Mouse (Mus musculus) MEL (cell line): ENCODE results near the gene Gm21988. TPM values are rescaled to one million over a fixed set of nuclear protein-coding genes. Genes with fewer than 3 reads are reported as not detected.

Experiments
- DNase-seq: peaks from one replicate; pipeline ENCODE4 v3.0.0; 2011; ENCODE audit warnings: low read depth, low spot score
- H3K27ac ChIP-seq: 2 replicates; pipeline ENCODE4 v1.5.1; 2012; ENCODE audit warnings: low read depth, mild to moderate bottlenecking, control low read depth, low read length, moderate library complexity; ENCODE audit not compliant: control insufficient read depth
- H3K27me3 ChIP-seq, 2 experiments: fragments of 150-350 bp in 1 of 2; sonication (generic) in 1 of 2; 2 replicates each; pipeline ENCODE4 v1.6.1; 2012; ENCODE audit warnings: low read length in 2 of 2, mild to moderate bottlenecking in 2 of 2, improper control_type of control experiment in 1 of 2, moderate library complexity in 1 of 2; ENCODE audit not compliant: insufficient read depth in 2 of 2, control insufficient read depth in 1 of 2
- H3K36me3 ChIP-seq, 2 experiments: 2 replicates each; pipeline ENCODE4 v1.6.1; 2012 to 2014; ENCODE audit warnings: low read length in 2 of 2, improper control_type of control experiment in 1 of 2, inconsistent platforms in 1 of 2, mild to moderate bottlenecking in 1 of 2; ENCODE audit not compliant: insufficient read depth in 2 of 2, control insufficient read depth in 1 of 2
- H3K4me1 ChIP-seq, 2 experiments: fragments of 150-350 bp in 1 of 2; sonication (generic) in 1 of 2; 2 replicates each; pipeline ENCODE4 v1.6.1; 2012; ENCODE audit warnings: low read length in 2 of 2, improper control_type of control experiment in 1 of 2, mild to moderate bottlenecking in 1 of 2; ENCODE audit not compliant: insufficient read depth in 2 of 2, control insufficient read depth in 1 of 2
- H3K4me3 ChIP-seq, 2 experiments: fragments of 150-350 bp in 1 of 2; sonication (generic) in 1 of 2; 2 replicates each; pipeline ENCODE4 v1.5.1; 2012; ENCODE audit warnings: low read depth in 2 of 2, low read length in 2 of 2, mild to moderate bottlenecking in 2 of 2, moderate library complexity in 2 of 2, control low read depth in 1 of 2, improper control_type of control experiment in 1 of 2; ENCODE audit not compliant: control insufficient read depth in 1 of 2, insufficient read depth in 1 of 2
- H3K79me2 ChIP-seq: 2 replicates; pipeline ENCODE4 v1.6.1; 2012; ENCODE audit warnings: mild to moderate bottlenecking, low read length, moderate library complexity; ENCODE audit not compliant: control insufficient read depth, poor library complexity, insufficient read depth
- H3K9ac ChIP-seq: 2 replicates; pipeline ENCODE4 v1.6.1; 2012; ENCODE audit warnings: low read depth, mild to moderate bottlenecking, control low read depth, low read length, moderate library complexity; ENCODE audit not compliant: control insufficient read depth, poor library complexity, severe bottlenecking
- H3K9me3 ChIP-seq: fragments of 150-350 bp; sonication (generic); replicated peaks from 2 replicates; pipeline ENCODE4 v1.6.1; 2012; ENCODE audit warnings: mild to moderate bottlenecking, low read length, improper control_type of control experiment, moderate library complexity; ENCODE audit not compliant: insufficient read depth
- CHD1 ChIP-seq: IDR thresholded peaks from 2 replicates; pipeline ENCODE4 v1.6.1; 2012; ENCODE audit warnings: low read depth, mild to moderate bottlenecking, inconsistent platforms, low read length, improper control_type of control experiment
- CHD2 ChIP-seq: IDR thresholded peaks from 2 replicates; pipeline ENCODE4 v1.6.1; 2011; ENCODE audit warnings: low read length, improper control_type of control experiment
- E2F4 ChIP-seq: IDR thresholded peaks from 2 replicates; pipeline ENCODE4 v1.6.1; 2011; ENCODE audit warnings: low read depth, low read length, improper control_type of control experiment, borderline replicate concordance
- ELF1 ChIP-seq: IDR thresholded peaks from 2 replicates; pipeline ENCODE4 v1.6.1; 2014; ENCODE audit warnings: low read depth, mild to moderate bottlenecking, inconsistent platforms, low read length, improper control_type of control experiment, moderate library complexity
- ETS1 ChIP-seq: IDR thresholded peaks from 2 replicates; pipeline ENCODE4 v1.6.1; 2012; ENCODE audit warnings: low read depth, mild to moderate bottlenecking, inconsistent platforms, low read length, improper control_type of control experiment, moderate library complexity
- GABPA ChIP-seq: IDR thresholded peaks from 2 replicates; pipeline ENCODE4 v1.6.1; 2012; ENCODE audit warnings: low read depth, mild to moderate bottlenecking, inconsistent platforms, low read length, improper control_type of control experiment, moderate library complexity
- KAT2A ChIP-seq: conservative IDR thresholded peaks from 2 replicates; pipeline ENCODE4 v1.6.1; 2012; ENCODE audit warnings: low read depth, low read length, improper control_type of control experiment, inconsistent platforms
- MYB ChIP-seq: IDR thresholded peaks from 2 replicates; pipeline ENCODE4 v1.6.1; 2011; ENCODE audit warnings: mild to moderate bottlenecking, low read depth, low read length, improper control_type of control experiment
- MYC ChIP-seq: IDR thresholded peaks from 2 replicates; pipeline ENCODE4 v1.6.1; 2011; ENCODE audit warnings: low read depth, mild to moderate bottlenecking, low read length, improper control_type of control experiment, moderate library complexity
- NELFE ChIP-seq: IDR thresholded peaks from 2 replicates; pipeline ENCODE4 v1.6.1; 2011; ENCODE audit warnings: low read depth, low read length, improper control_type of control experiment
- NRF1 ChIP-seq: IDR thresholded peaks from 2 replicates; pipeline ENCODE4 v1.6.1; 2014; ENCODE audit warnings: low read depth, mild to moderate bottlenecking, inconsistent platforms, low read length, improper control_type of control experiment, moderate library complexity; ENCODE audit not compliant: poor library complexity, insufficient read depth, severe bottlenecking
- POLR2A ChIP-seq, 2 experiments: IDR thresholded peaks; 2 replicates each; pipeline ENCODE4 v1.6.1; 2011 to 2012; ENCODE audit warnings: low read length in 2 of 2, mild to moderate bottlenecking in 2 of 2, control low read depth in 1 of 2, improper control_type of control experiment in 1 of 2, low read depth in 1 of 2, moderate library complexity in 1 of 2; ENCODE audit not compliant: control insufficient read depth in 1 of 2, insufficient read depth in 1 of 2, poor library complexity in 1 of 2
- POLR2AphosphoS2 ChIP-seq: IDR thresholded peaks from 2 replicates; pipeline ENCODE4 v1.6.1; 2011; ENCODE audit warnings: low read length, improper control_type of control experiment
- POLR2AphosphoS5 ChIP-seq: IDR thresholded peaks from 2 replicates; pipeline ENCODE4 v1.6.1; 2012; ENCODE audit warnings: low read depth, borderline replicate concordance, mild to moderate bottlenecking, inconsistent platforms, low read length, moderate library complexity, mixed read lengths
- RCOR1 ChIP-seq: IDR thresholded peaks from 2 replicates; pipeline ENCODE4 v1.6.1; 2012; ENCODE audit warnings: low read depth, mild to moderate bottlenecking, inconsistent platforms, low read length, improper control_type of control experiment
- SIN3A ChIP-seq: IDR thresholded peaks from 2 replicates; pipeline ENCODE4 v1.6.1; 2012; ENCODE audit warnings: low read length, improper control_type of control experiment, inconsistent platforms
- TAL1 ChIP-seq: IDR thresholded peaks from 2 replicates; pipeline ENCODE4 v1.6.1; 2012; ENCODE audit warnings: mild to moderate bottlenecking, inconsistent platforms, low read length, moderate library complexity, mixed read lengths
- TBP ChIP-seq: IDR thresholded peaks from 2 replicates; pipeline ENCODE4 v1.8.0; 2011; ENCODE audit warnings: low read depth, low read length, improper control_type of control experiment
- TCF12 ChIP-seq: IDR thresholded peaks from 2 replicates; pipeline ENCODE4 v1.6.1; 2014; ENCODE audit warnings: low read depth, mild to moderate bottlenecking, inconsistent platforms, low read length, improper control_type of control experiment, moderate library complexity
- UBTF ChIP-seq: IDR thresholded peaks from 2 replicates; pipeline ENCODE4 v1.6.1; 2012; ENCODE audit warnings: low read depth, mild to moderate bottlenecking, inconsistent platforms, low read length, improper control_type of control experiment, moderate library complexity, borderline replicate concordance; ENCODE audit not compliant: insufficient read depth
- USF2 ChIP-seq, 2 experiments: IDR thresholded peaks; 2 replicates each; pipeline ENCODE4 v1.6.1; 2011 to 2012; ENCODE audit warnings: improper control_type of control experiment in 2 of 2, low read length in 2 of 2, borderline replicate concordance in 1 of 2, inconsistent platforms in 1 of 2, low read depth in 1 of 2, mild to moderate bottlenecking in 1 of 2; ENCODE audit not compliant: insufficient read depth in 1 of 2
- ZMIZ1 ChIP-seq: IDR thresholded peaks from 2 replicates; pipeline ENCODE4 v1.6.1; 2012; ENCODE audit warnings: low read depth, mild to moderate bottlenecking, inconsistent platforms, low read length, improper control_type of control experiment, moderate library complexity
- polyA plus RNA-seq, 2 experiments: library from polyadenylated mRNA; stranded (reverse) in 1 of 2; unstranded in 1 of 2; fragments of >175 nt in 1 of 2; fragments of >200 nt in 1 of 2; gene quantifications; 2 replicates each; pipeline versions ENCODE4 v1.2.1 to v1.2.4; 2012; ENCODE audit warnings: low replicate concordance in 2 of 2, low read depth in 1 of 2; ENCODE audit not compliant: insufficient read length in 2 of 2, insufficient read depth in 1 of 2, missing spikeins in 1 of 2
- total RNA-seq: library from RNA; depleted of rRNA; stranded (reverse); fragments of 300-350 nt; gene quantifications from 2 replicates; pipeline ENCODE4 v1.2.3, GENCODE M21; 2012

The Gm21988 gene
- total and polyA plus RNA-seq, 3 experiments: 3.7 to 4.1 TPM; not detected in 1

GRCm38 (mm10) chr11:70201691-70202090, 37.9 kb downstream of the Gm21988 start (continued):
- TF ChIP-seq NELFE (no peak; the same call in 1 of the 2 replicates), CHD2 (no peak), MYC (no peak)
- TF ChIP-seq, all 39 proteins: peak for 16

GRCm38 (mm10) chr11:70200036-70200608, 39.5 kb downstream of the Gm21988 start:
- Histone ChIP-seq H3K4me3 (no peak overlapping the region), H3K27ac (no peak overlapping the region), H3K27me3 (peaks cover 2 to 5% of the 10 kb centered on the region in 2 experiments; a peak in 3 of 4 replicates), H3K4me1 (peaks cover 3 to 6% of the 10 kb centered on the region in 2 experiments; a peak in 3 of 4 replicates), H3K79me2 (no peaks in the 10 kb centered on the region), H3K36me3 (no peaks in the 10 kb centered on the region), H3K9me3 (no peaks in the 10 kb centered on the region), H3K9ac (no peak overlapping the region)
- TF ChIP-seq GABPA (no peak), CHD1 (no peak), TAL1 (no peak), TCF12 (no peak), POLR2A (IDR thresholded peaks at IDR 0.05; ENCODE audit: control insufficient read depth in 1 of 2, insufficient read depth in 1 of 2, low read depth in 1 of 2, low read length in 2 of 2, poor library complexity in 1 of 2) (no peak), POLR2AphosphoS5 (no peak), MYB (no peak), TBP (no peak), USF2 (IDR thresholded peaks at IDR 0.05; ENCODE audit: borderline replicate concordance in 1 of 2, insufficient read depth in 1 of 2, low read depth in 1 of 2, low read length in 2 of 2) (no peak), KAT2A (no peak), SIN3A (no peak), ZMIZ1 (no peak), ETS1 (no peak), MYC (no peak), ELF1 (no peak), POLR2AphosphoS2 (no peak), UBTF (no peak), E2F4 (no peak), NRF1 (no peak), RCOR1 (no peak)
- DNase-seq: no peak
